Mouse (Mus musculus) induced T-regulatory cell, adult 2 months (primary cell): ENCODE data around the gene Ccr1l1.

ENCODE experiments used
- DNase-seq: peaks from one replicate; pipeline ENCODE4 v3.0.0-alpha.2; 2012; ENCODE audit warnings: low read depth

Ccr1l1 gene

DNA sequence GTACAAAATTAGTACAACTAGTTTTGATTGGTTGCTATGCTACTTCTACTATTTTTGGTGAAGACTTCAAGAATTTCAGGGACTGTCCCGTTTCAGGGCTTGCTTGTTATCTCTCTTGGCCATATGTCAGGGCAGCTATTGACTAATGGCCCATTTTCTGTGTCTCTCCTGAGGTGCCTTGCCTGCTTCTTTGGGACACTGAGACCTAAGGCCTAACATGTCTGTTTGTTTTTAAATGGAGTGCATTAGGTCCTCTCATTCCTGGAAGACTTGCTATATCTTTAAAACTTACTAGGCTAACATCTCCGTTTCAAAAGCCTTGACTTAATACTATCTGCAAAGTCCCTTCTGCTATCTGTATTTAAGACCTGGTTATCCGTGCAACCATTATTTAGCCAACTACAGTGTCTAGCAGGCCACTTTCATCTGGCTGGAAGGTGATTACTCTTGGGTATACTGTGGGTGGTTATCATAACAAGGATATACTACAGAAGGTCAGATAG lies 20.2 kb downstream of the Ccr1l1 start:
- no peak for DNase-seq

GRCm38 (mm10) chr9:123956892-123957291 lies 21.3 kb downstream of the Ccr1l1 start:
- no peak for DNase-seq

- DNase-seq, result no peak
Measured at GRCm38 (mm10) chr9:123953551-123953950, 24.7 kb downstream of the Ccr1l1 start.

DNA sequence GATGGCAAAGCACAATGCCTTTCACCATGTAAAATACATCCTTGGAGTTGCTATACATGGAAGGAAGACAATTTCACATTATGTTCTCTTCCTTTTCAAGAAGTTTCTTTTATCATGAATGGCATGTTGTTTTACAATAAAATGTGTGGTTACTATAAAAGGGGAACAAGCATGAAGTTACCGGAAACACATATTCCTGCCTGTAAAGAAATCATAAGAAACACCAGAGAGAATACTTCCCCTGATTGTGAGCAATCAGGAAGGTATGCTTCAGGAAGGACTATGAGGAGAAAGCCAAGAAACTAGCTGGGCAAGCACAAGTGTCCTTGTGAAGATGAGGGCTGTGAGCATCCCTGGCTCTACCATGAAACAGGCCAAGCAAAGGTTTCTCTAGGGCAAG lies 27.0 kb downstream of the Ccr1l1 start:
- DNase-seq, result no peak

DNA sequence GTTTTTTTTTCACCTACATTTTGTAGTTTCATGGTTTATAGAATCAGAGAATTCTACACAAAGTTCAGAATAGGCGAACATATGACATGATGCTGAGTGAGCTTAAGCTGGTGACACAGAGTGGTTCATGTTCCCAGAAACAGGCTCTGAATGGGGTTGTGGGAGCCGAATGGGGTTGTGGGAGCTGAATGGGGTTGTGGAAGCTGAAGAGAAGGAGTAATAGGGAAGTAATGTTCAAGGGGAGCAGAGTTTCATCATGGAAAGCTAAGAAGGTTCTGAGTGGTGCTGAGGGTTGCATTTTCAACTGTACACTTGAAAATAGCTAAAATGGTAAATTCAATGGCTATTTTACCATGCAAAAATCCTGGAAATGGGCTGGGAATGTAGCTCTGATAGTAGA lies 28.8 kb downstream of the Ccr1l1 start:
- DNase-seq, result no peak

- DNase-seq, result peak; percentile 38
Measured at GRCm38 (mm10) chr9:123947815-123948214, 30.4 kb downstream of the Ccr1l1 start.

GRCm38 (mm10) chr9:123942025-123942424 lies 36.2 kb downstream of the Ccr1l1 start:
- peak; percentile 65 for DNase-seq

DNA sequence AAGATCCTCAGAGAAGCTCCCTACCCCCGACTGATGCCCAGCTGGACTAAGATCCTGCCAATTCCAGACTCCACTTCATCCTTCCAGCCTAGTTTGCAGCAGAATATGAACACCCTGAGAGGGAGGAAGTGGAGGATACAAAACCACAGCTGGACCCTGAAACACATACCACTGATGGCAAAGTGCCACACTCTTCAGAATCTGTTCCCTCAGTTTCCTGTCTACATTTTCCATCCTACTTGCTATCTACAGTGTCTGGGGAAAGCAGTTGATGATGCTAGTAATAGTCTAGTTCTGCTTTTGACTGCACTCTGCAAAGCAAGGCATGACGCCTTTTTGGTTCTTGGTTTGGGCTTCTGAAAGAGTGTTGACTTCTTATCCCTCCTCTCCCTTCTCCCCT lies 36.9 kb downstream of the Ccr1l1 start:
- peak; percentile 82 for DNase-seq

GRCm38 (mm10) chr9:123940628-123941027 lies 37.6 kb downstream of the Ccr1l1 start:
- no peak for DNase-seq

GRCm38 (mm10) chr9:123940168-123940567 lies 38.0 kb downstream of the Ccr1l1 start:
- peak; percentile 87 for DNase-seq

DNA sequence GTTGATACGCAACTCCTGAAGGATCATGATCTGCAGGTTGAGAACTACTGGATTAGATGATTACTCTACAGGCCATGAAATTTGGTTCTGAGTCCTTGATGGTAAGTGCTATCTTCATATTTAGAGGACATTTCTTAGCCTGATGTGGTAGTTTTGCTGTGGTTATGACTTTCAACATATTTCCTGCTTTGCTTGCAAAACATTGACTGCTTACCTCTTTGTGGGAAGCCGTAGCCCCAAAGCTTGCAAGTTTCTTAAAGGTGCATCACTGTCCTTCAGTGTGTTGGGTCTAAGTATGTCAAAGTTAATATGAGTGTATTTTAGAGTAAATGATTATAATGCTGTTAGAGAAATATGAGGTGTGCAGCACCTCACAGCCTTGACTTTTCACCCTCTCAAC lies 40.2 kb downstream of the Ccr1l1 start:
- peak; percentile 86 for DNase-seq

- DNase-seq, result peak; percentile 95
Measured at GRCm38 (mm10) chr9:123936604-123937280, 41.5 kb downstream of the Ccr1l1 start.

DNA sequence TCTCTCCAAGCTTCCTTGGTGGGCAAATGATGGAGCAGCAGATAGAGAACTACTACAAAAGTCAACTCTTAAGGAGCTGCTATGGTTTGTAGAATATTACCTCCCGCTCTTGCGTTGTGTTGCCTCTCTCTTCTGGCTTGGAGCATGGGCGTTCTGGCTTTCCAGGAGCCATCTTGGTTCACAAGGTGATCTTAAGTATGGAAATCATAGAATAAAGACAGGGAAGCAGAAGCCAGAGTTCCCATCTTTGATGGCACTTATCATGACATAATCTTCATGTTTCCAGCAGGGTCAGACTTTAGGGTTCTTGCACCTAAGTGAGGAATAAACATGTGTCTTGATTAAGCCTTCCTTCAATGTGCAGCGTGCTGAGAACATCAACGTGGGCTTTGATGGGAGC lies 42.4 kb downstream of the Ccr1l1 start:
- DNase-seq, result no peak

- peak; percentile 93 for DNase-seq
Measured at GRCm38 (mm10) chr9:123935346-123935745, 42.9 kb downstream of the Ccr1l1 start.

- no peak for DNase-seq
Measured at GRCm38 (mm10) chr9:123933716-123934445, 44.3 kb downstream of the Ccr1l1 start.

DNA sequence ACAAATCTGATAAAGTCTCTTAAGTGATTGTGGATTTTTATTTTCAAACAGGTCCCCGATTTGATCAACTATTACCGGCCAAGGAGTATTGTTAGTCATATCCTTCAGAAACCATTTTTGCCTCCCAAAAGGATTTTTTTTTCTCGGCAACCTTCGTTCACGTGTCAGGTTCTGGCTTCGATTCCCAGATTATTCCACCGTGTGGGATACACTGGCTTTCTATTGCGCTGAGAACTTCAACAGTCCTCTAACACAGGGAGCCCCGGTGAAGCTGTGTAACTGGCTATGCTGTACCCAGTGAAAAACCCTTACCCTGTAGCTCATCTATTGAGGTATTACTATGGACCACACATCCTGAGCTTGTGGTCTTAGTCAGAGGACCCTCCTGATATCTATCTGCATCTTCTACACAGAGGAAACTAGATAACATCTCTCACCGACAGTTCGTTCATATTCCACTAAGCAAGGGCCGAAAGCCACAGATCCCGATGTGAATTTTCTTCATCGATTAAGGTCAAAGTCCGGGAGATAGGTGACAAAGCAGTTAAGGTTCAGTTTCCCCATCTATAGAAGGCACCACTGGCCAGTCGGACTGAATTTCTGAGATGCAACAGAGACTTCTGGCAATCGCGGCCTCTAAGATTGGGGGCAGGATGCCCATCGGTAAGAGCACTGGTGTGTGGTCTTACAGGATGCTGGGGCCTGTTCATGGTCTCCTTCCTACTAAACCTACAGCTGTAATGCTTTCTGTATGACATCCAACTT lies 45.1 kb downstream of the Ccr1l1 start:
- DNase-seq, result peak; percentile 76

- peak; percentile 87 for DNase-seq
Measured at GRCm38 (mm10) chr9:123931761-123932700, 46.2 kb downstream of the Ccr1l1 start.

DNA sequence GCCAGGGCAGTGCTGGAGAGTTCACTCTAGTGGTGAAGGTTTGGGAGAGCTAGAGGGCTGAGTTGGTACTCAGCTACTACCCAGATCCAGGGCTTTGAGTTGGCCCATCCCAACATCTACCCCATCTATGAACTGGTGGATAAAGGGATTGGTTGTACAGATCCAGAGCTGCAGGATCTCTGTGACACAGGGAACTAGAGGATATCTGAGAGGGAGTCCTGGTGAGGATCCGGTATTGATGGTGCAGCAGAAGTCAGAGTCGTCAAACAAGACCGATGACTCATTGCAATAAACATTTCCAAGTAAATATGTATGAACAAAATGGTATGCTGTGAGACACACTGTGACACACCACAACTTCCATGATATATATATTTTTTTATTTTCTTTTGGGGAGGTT lies 47.3 kb downstream of the Ccr1l1 start:
- peak; percentile 69 for DNase-seq

- peak; percentile 43 for DNase-seq
Measured at GRCm38 (mm10) chr9:123930476-123930875, 47.7 kb downstream of the Ccr1l1 start.

DNA sequence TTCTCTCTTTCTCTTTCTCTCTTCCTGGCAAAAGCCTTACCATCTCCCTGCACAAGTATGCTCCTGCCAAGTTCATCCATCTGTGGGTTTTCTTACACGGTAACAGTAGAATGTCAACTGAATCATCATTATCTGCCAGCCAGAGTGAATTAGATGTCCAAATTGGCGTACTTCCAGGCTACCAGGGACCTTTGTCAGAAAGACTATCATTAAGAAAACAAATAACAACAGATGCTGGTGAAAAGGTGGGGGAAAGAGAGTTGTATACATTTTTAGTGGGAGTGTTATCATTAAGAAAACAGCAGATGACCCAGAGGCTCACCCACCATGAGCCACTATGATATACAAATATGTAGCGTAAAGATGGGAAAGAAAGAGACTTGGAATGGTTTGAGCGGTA lies 48.3 kb downstream of the Ccr1l1 start:
- peak; percentile 47 for DNase-seq

GRCm38 (mm10) chr9:123928759-123929246 lies 49.4 kb downstream of the Ccr1l1 start:
- peak; percentile 94 for DNase-seq
